Mouse (Mus musculus): ENCODE data around the gene Gm8127. TPM values are rescaled to one million over a fixed set of nuclear protein-coding genes. Genes with fewer than 3 reads are reported as not detected.
"Not testable (repeated sequence)": the region's sequence is repeated elsewhere in the genome, so short reads cannot be mapped to it uniquely, and the experiment has no call there.

Gene Gm8127
- polyA plus RNA-seq, 1 experiment from 2014 or later = not detected

DNA sequence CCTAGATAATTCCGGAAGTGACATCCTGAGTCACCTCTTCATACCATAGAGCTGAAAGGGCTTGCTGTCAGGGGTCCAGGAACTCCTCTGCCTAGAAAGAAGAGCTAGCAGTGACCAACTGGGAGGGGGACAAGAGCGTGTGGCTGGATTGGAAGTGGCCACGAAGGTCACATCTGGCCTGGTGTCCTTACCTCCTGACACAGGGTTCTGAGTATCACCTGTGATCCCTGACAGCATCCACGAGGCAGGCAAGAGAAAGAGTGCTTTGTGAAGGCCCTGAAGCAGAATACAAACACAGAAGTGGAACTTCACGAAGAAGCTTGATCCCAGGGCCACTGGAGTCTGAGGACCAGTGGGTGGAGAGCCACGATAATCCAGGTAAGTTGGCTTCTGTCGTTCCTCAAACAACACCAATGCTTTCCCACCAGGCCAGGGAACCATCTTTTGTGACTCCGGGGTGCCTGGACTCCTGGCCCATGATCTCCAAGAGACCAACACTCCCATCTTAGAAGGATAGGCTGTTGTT lies 18.6 kb downstream of the Gm8127 start, which contains the start of gene Gm9732:
Gene Gm9732, plus strand, starts transcription at position 51 of the 526 bp plus-strand sequence.
- WGBS = 88% methylated on average over 8 of the region's 8 CpGs
- ATAC-seq (ENCODE audit: low FRiP score, low TSS enrichment) = not testable (repeated sequence)

DNA sequence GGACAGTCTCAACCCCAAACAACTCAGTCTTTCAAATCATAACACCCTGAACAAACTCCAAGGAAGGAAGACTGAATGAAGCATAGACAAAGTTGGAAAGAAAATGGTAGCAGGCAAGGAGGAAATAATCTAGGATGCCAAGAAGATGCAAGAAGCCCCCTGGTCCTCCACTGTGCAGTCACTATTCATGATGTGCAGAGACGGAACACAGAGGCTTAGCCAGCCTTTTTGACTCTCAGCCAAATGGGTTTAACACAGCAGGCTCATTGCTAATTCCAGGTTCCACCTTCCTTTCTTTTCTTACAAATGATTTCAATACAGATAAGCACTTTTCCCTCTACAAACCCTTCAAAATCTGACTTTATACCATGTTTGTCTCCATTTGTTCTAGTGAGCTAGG lies 20.5 kb downstream of the Gm8127 start:
- not testable (repeated sequence) for H3K36me3 ChIP-seq (ENCODE audit: control insufficient read depth, insufficient read depth, low read length); ATAC-seq (ENCODE audit: low FRiP score, low TSS enrichment); H3K4me3 ChIP-seq (ENCODE audit: low read length); H3K27ac ChIP-seq (ENCODE audit: low read depth, low read length); H3K27me3 ChIP-seq (ENCODE audit: control insufficient read depth, insufficient read depth, low read length); H3K4me2 ChIP-seq (replicated peaks; ENCODE audit: low read depth, low read length); H3K9ac ChIP-seq (ENCODE audit: low read depth, low read length); H3K4me1 ChIP-seq (ENCODE audit: control insufficient read depth, insufficient read depth, low read length); H3K9me3 ChIP-seq (ENCODE audit: control insufficient read depth, low read length)
- WGBS = 82% methylated on average over 1 of the region's 1 CpGs

More for the DNA sequence above, 18.6 kb downstream of the Gm8127 start, which contains the start of gene Gm9732:
- H3K4me1 ChIP-seq (ENCODE audit: control insufficient read depth, insufficient read depth, low read length); H3K9ac ChIP-seq (ENCODE audit: low read depth, low read length); H3K27ac ChIP-seq (ENCODE audit: low read depth, low read length); H3K4me2 ChIP-seq (replicated peaks; ENCODE audit: low read depth, low read length); H3K36me3 ChIP-seq (ENCODE audit: control insufficient read depth, insufficient read depth, low read length); H3K27me3 ChIP-seq (ENCODE audit: control insufficient read depth, insufficient read depth, low read length); H3K9me3 ChIP-seq (ENCODE audit: control insufficient read depth, low read length); H3K4me3 ChIP-seq (ENCODE audit: low read length): not testable (repeated sequence)

DNA sequence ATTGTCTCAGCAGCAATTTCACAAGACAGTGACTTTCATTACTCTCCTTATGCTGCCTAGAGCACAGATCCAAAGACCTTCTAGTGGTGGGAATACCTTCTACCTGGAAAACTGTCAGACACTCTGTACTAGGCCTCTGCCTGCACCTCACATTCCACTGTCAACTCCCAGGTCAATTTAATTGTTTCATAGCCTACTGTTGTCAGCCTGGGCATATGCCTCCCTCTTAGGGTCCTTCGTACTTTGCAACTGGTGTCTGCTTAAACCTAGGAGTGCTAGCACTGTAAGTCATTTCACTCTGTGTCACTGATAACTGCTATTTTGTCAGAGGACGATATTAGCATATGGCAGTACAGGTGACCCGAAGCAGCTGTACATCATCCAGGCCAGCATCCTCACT lies 24.4 kb downstream of the Gm8127 start:
- H3K4me3 ChIP-seq (ENCODE audit: low read length); H3K9me3 ChIP-seq (ENCODE audit: control insufficient read depth, low read length); ATAC-seq (ENCODE audit: low FRiP score, low TSS enrichment); H3K36me3 ChIP-seq (ENCODE audit: control insufficient read depth, insufficient read depth, low read length); H3K4me2 ChIP-seq (replicated peaks; ENCODE audit: low read depth, low read length); H3K27me3 ChIP-seq (ENCODE audit: control insufficient read depth, insufficient read depth, low read length); H3K27ac ChIP-seq (ENCODE audit: low read depth, low read length); H3K4me1 ChIP-seq (ENCODE audit: control insufficient read depth, insufficient read depth, low read length); H3K9ac ChIP-seq (ENCODE audit: low read depth, low read length): not testable (repeated sequence)
- 85% methylated on average over 3 of the region's 3 CpGs for WGBS

DNA sequence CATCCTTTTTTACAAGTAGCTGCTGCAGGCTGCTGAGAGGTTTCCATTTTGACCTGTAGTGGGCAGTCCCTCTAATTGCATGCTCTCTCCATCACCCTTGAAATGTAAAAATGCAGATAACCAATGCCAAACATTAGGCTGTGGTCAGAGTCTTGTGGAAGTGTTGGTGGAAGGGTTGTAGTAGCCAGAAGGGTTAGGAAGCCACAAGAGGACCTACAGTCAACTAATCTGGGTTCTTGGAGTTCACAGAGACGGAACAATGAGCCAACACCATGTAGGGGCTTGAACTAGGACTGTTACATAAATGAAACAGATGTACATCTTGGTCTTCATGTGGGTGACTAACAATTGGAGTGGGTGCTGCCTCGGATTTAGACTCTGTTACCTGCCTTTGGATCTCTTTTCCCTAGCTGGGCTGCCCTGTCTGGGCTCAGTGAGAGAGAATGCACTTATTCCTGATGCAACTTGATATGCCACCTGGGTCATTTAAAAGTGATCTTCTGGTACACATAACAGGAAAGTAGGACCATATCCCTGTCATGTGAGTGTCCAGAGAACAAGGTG lies 25.0 kb downstream of the Gm8127 start:
- not testable (repeated sequence) for H3K27ac ChIP-seq (ENCODE audit: low read depth, low read length); H3K27me3 ChIP-seq (ENCODE audit: control insufficient read depth, insufficient read depth, low read length); H3K9ac ChIP-seq (ENCODE audit: low read depth, low read length); H3K9me3 ChIP-seq (ENCODE audit: control insufficient read depth, low read length); H3K4me1 ChIP-seq (ENCODE audit: control insufficient read depth, insufficient read depth, low read length); H3K36me3 ChIP-seq (ENCODE audit: control insufficient read depth, insufficient read depth, low read length); ATAC-seq (ENCODE audit: low FRiP score, low TSS enrichment); H3K4me3 ChIP-seq (ENCODE audit: low read length); H3K4me2 ChIP-seq (replicated peaks; ENCODE audit: low read depth, low read length)
- WGBS = 68% methylated on average over 2 of the region's 2 CpGs

DNA sequence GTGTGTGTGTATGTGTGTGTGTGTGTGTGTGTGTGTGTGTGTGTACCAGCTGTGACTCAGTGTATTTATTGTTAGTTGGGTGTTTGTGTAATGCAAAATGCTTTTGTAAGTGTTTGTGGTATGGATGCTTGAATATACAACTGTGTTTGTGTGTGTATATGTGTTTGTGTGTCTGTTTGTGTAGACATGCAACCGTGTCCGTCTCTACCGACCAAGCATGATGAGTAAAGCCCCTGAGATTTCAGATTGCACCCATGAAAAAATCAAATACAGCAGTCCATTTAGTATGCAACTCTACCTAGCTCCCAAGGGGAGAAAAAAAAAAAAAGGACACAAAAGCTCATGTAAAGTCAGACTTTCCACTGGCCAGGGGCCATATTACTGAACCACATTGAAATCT lies 30.2 kb downstream of the Gm8127 start:
- not testable (repeated sequence) for H3K27me3 ChIP-seq (ENCODE audit: control insufficient read depth, insufficient read depth, low read length); H3K36me3 ChIP-seq (ENCODE audit: control insufficient read depth, insufficient read depth, low read length); ATAC-seq (ENCODE audit: low FRiP score, low TSS enrichment); H3K9me3 ChIP-seq (ENCODE audit: control insufficient read depth, low read length); H3K9ac ChIP-seq (ENCODE audit: low read depth, low read length); H3K4me1 ChIP-seq (ENCODE audit: control insufficient read depth, insufficient read depth, low read length); H3K4me3 ChIP-seq (ENCODE audit: low read length); H3K27ac ChIP-seq (ENCODE audit: low read depth, low read length); H3K4me2 ChIP-seq (replicated peaks; ENCODE audit: low read depth, low read length)
- WGBS = 93% methylated on average over 3 of the region's 3 CpGs

DNA sequence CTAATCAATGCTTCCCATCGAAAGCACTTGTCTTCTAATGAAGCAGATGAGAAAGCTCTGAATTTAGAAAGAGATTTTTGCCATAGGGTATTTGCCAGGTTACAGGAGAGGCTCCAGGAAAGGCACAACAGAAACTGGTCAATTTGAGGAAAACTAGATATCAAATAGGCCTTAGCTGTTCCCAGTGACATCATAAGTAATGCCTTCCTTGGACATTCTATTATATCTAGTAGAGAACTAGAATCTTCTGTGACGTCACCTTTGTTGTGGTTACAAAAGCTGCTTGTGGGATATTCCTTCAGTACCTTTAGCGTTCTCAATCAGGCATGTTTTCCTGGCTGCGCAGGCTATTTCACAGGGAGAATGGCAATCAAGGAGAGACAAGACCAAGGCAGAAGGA lies 35.3 kb downstream of the Gm8127 start, which contains the start of gene Gm8126:
Gene Gm8126, plus strand, starts transcription at position 301 of the 400 bp plus-strand sequence.
- not testable (repeated sequence) for H3K27me3 ChIP-seq (ENCODE audit: control insufficient read depth, insufficient read depth, low read length); H3K4me2 ChIP-seq (replicated peaks; ENCODE audit: low read depth, low read length); H3K36me3 ChIP-seq (ENCODE audit: control insufficient read depth, insufficient read depth, low read length); H3K9ac ChIP-seq (ENCODE audit: low read depth, low read length); H3K27ac ChIP-seq (ENCODE audit: low read depth, low read length); H3K4me3 ChIP-seq (ENCODE audit: low read length); H3K4me1 ChIP-seq (ENCODE audit: control insufficient read depth, insufficient read depth, low read length); H3K9me3 ChIP-seq (ENCODE audit: control insufficient read depth, low read length); ATAC-seq (ENCODE audit: low FRiP score, low TSS enrichment)
- 87% methylated on average over 3 of the region's 4 CpGs for WGBS

DNA sequence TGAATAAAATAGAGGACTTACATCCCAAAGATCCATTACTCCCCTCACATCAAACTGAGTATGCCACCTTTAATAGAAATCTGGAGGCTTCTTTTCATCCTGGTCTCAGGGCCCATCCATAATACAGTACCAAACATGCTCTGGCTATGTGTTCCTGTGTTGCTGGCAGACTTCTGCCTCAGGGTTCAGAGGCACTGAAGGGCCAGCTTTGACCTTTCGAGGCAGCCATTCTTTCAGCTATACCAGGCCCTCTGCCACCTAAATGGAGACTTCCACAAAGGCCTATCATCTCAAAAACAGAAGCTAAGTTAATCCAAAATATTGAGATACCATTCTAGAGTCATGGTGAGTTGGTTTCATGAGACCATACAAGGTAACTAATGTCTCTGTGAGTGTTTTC lies 37.1 kb downstream of the Gm8127 start:
- not testable (repeated sequence) for H3K27ac ChIP-seq (ENCODE audit: low read depth, low read length); ATAC-seq (ENCODE audit: low FRiP score, low TSS enrichment); H3K27me3 ChIP-seq (ENCODE audit: control insufficient read depth, insufficient read depth, low read length); H3K9ac ChIP-seq (ENCODE audit: low read depth, low read length); H3K36me3 ChIP-seq (ENCODE audit: control insufficient read depth, insufficient read depth, low read length); H3K4me3 ChIP-seq (ENCODE audit: low read length); H3K4me1 ChIP-seq (ENCODE audit: control insufficient read depth, insufficient read depth, low read length); H3K9me3 ChIP-seq (ENCODE audit: control insufficient read depth, low read length); H3K4me2 ChIP-seq (replicated peaks; ENCODE audit: low read depth, low read length)
- WGBS = 74% methylated on average over 1 of the region's 1 CpGs

DNA sequence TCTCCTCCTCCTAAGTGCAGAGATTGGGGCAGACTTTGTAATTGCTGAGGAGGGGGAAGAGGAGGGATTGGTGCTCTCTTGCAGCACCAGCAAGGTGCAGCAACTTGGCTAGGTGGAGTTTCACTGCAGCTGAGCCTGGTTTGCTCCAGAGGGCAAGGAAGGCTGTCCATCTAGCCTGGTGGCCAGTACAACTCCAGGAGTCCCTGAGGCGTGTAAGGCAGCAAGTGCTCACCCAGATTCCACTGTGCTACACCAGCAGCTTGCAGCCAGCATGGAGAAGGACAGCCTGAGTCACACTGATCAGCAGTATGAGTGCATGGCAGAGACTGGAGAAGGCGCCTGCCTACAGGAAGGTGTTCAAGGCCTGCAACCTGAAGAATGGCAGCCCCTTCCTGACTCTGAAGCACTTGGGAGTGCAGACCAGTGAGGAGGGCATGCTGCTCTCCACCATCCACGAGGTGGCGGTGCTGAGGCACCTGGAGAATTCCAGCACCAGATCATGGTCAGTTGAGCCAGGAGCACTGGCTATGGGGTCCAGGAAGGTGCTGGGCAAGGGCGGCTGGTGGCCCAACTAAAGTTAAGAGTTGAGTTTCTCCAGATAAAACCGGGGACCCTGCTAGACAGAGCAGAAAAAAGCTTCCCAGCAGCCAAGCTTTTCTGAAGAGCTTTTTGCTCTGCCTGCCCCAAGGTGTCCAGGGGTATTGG lies 42.9 kb downstream of the Gm8127 start:
- WGBS = 38% methylated on average over 5 of the region's 6 CpGs
- peak; percentile 81; the same call in 1 of the 2 replicates for ATAC-seq (ENCODE audit: low FRiP score, low TSS enrichment)

DNA sequence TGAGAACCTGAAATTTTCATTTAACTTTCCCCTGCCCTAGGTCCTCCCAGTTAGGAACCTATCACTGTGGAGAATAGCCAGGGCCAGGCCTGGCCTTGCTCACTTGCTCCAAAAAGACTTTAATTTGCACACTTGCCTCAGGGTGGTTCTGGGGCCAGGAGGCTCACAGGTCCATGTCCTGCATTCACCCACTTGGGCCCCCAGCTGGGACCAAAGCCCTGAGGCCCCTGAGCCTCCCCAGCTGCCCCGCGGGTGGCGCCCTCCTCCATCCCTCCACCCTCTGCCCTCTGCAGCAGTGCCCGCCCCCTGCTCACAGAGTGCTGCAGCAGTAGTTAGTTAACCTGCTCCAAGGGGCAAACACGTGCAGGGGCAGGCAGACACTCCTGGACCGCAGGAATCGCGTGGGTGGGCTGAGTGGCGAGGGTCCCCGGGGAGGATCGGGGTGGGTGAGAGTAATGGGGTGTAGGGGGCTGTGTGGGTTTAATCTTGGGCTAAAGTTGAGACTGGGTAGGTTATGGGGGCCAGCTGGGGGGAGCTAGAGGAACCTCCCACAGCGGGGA lies 43.9 kb downstream of the Gm8127 start:
- not testable (repeated sequence) for H3K36me3 ChIP-seq (ENCODE audit: control insufficient read depth, insufficient read depth, low read length); H3K4me1 ChIP-seq (ENCODE audit: control insufficient read depth, insufficient read depth, low read length)
- ATAC-seq (ENCODE audit: low FRiP score, low TSS enrichment) = peak; percentile 64; the same call in 1 of the 2 replicates

More for the DNA sequence above, 42.9 kb downstream of the Gm8127 start:
- H3K4me1 ChIP-seq (ENCODE audit: control insufficient read depth, insufficient read depth, low read length); H3K27ac ChIP-seq (ENCODE audit: low read depth, low read length); H3K4me3 ChIP-seq (ENCODE audit: low read length); H3K4me2 ChIP-seq (replicated peaks; ENCODE audit: low read depth, low read length); H3K36me3 ChIP-seq (ENCODE audit: control insufficient read depth, insufficient read depth, low read length); H3K9ac ChIP-seq (ENCODE audit: low read depth, low read length); H3K27me3 ChIP-seq (ENCODE audit: control insufficient read depth, insufficient read depth, low read length); H3K9me3 ChIP-seq (ENCODE audit: control insufficient read depth, low read length): not testable (repeated sequence)

More for the DNA sequence above, 43.9 kb downstream of the Gm8127 start:
- not testable (repeated sequence) for H3K27me3 ChIP-seq (ENCODE audit: control insufficient read depth, insufficient read depth, low read length); H3K9me3 ChIP-seq (ENCODE audit: control insufficient read depth, low read length); H3K4me2 ChIP-seq (replicated peaks; ENCODE audit: low read depth, low read length); H3K9ac ChIP-seq (ENCODE audit: low read depth, low read length); H3K27ac ChIP-seq (ENCODE audit: low read depth, low read length); H3K4me3 ChIP-seq (ENCODE audit: low read length)
- 15% methylated on average over 9 of the region's 12 CpGs for WGBS

Measured in kidney, embryonic 14.5 days (tissue).